In the genomic region with DNA sequence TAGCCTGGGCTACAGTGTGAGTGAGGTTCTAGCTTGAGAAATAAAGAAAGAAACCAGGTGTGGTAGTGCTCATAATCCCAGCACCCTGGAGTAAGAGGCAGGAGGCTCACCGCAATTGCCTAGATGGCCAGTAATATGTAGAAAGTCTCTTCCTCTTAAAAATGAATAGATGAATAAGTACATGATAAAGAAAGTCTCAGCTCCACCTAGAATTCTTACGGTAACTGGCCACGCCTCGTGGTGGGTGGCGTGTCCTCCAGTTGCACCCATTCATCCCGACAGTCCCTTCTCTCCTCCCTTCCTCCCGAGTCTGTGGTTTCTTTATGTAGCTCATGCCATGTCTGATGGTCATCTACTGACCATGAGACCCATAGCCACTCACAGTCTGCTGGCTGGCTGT, we compare ENCODE assay signal across 24 mouse cellular contexts.
"Had no signal": no experiment of that assay in that cellular context is flagged by ENCODE, and none has a peak within 500 bp of the region (broad histone marks: within the 10 kb centered on the region; RNA-seq: fewer than 3 reads in every experiment).

No protein-coding gene starts in this region.

- H3K27ac ChIP-seq: gastrocnemius, adult 2 months; heart, embryonic 10.5 days; hindbrain, embryonic 10.5 days; hindbrain, embryonic 12.5 days; hindbrain, embryonic 14.5 days; intestine, embryonic 15.5 days; layer of hippocampus, adult 2 months; left cerebral cortex, adult 2 months; limb, embryonic 10.5 days; limb, embryonic 12.5 days; liver, embryonic 13.5 days; liver, embryonic 15.5 days had no signal

- DNase-seq: gastrocnemius, adult 2 months; gastrocnemius, postnatal 10 days; gastrocnemius, postnatal 25 days; heart, adult 18-20 months; heart, postnatal 10 days; heart, postnatal 4 days; kidney, adult 18-20 months; kidney, postnatal 10 days; kidney, postnatal 25 days; kidney, postnatal 4 days; liver; liver, embryonic 13.5 days; liver, postnatal 0 days had no signal

- H3K27me3 ChIP-seq: liver, embryonic 13.5 days had no signal

- H3K9me3 ChIP-seq: heart, embryonic 10.5 days; heart, embryonic 12.5 days; hindbrain, embryonic 10.5 days; hindbrain, embryonic 12.5 days; intestine, embryonic 15.5 days; limb, embryonic 10.5 days; limb, embryonic 12.5 days; liver, embryonic 13.5 days; liver, embryonic 15.5 days had no signal

- H3K4me3 ChIP-seq: gastrocnemius, adult 2 months; heart, embryonic 10.5 days; heart, embryonic 12.5 days; hindbrain, embryonic 10.5 days; hindbrain, embryonic 12.5 days; intestine, embryonic 15.5 days; layer of hippocampus, adult 2 months; left cerebral cortex, adult 2 months; limb, embryonic 10.5 days; limb, embryonic 12.5 days; liver, embryonic 13.5 days; liver, embryonic 15.5 days had no signal

- H3K9ac ChIP-seq: heart, embryonic 12.5 days; hindbrain, embryonic 12.5 days; hindbrain, embryonic 14.5 days; intestine, embryonic 15.5 days; limb, embryonic 12.5 days; liver, embryonic 13.5 days; liver, embryonic 15.5 days; liver, postnatal 0 days had no signal

- H3K36me3 ChIP-seq: heart, embryonic 10.5 days; heart, embryonic 12.5 days; hindbrain, embryonic 10.5 days; intestine, embryonic 15.5 days; limb, embryonic 10.5 days; limb, embryonic 12.5 days; liver, embryonic 13.5 days; liver, embryonic 15.5 days had no signal
